Mouse (Mus musculus): Measurements from ENCODE around the gene Rad51c.

GRCm38 (mm10) chr11:87404111-87404853 lies 472 bp downstream of the Rad51c start:
- no peak; the same call in 1 of the 2 replicates for TF ChIP-seq FLI1 (IDR thresholded peaks at IDR 0.05; ENCODE audit: low read length)
- no peak for TF ChIP-seq GATA1 (IDR thresholded peaks at IDR 0.05; ENCODE audit: borderline replicate concordance, low read length)

Measured in megakaryocyte, embryonic 14.5 days (primary cell).